8 mouse cellular contexts compared by ENCODE assay signal in genomic region chr2:104095741-104096213, GRCm38 (mm10). TPM values are rescaled to one million over a fixed set of nuclear protein-coding genes. Genes with fewer than 3 reads are reported as not detected.
DNase-seq lines count a peak whose midpoint lies in the region; ATAC-seq lines count a peak whose summit lies in the region.

TSS of gene Cd59a (plus strand) at chr2:104095801.

- H3K9me3 ChIP-seq in intestine, embryonic 14.5 days (ENCODE audit: control insufficient read depth, low read length): no peaks in the 10 kb centered on the region
- H3K9me3 ChIP-seq in megakaryocyte, embryonic 14.5 days: no peaks in the 10 kb centered on the region

- no peaks in the 10 kb centered on the region for H3K36me3 ChIP-seq in intestine, embryonic 14.5 days (ENCODE audit: control insufficient read depth, insufficient read depth, low read length)
- H3K36me3 ChIP-seq in megakaryocyte, embryonic 14.5 days (replicated peaks; ENCODE audit: low read length): no peaks in the 10 kb centered on the region

- intact Hi-C loops in left cerebral cortex, postnatal 10 days (cut with DNase I): no loop called here

- H3K4me1 ChIP-seq in intestine, embryonic 14.5 days (replicated peaks; ENCODE audit: control insufficient read depth, insufficient read depth, low read length): 0 out of 2 replicates have a peak, but pooled peaks cover 3% of the 10 kb centered on the region
- H3K4me1 ChIP-seq in megakaryocyte, embryonic 14.5 days: peaks cover 39% of the 10 kb centered on the region

- peak; percentile 87 for DNase-seq in adrenal gland, adult 8-10 months
- DNase-seq in embryo, embryonic 11.5 days (ENCODE audit: low read depth, low spot score): peak; percentile 70
- peak; percentile 77 for DNase-seq in gastrocnemius, postnatal 25 days
- peak; percentile 90 for DNase-seq in intestine, embryonic 14.5 days (ENCODE audit: low spot score)
- DNase-seq in left cerebral cortex, postnatal 10 days (ENCODE audit: extremely low spot score in 1 of 2, low spot score in 2 of 2): peak; percentile 31 to 83
- DNase-seq in right cerebral cortex, postnatal 25 days: peak; percentile 19

- peak within 1 kb of the TSS; percentile 59 for H3K4me2 ChIP-seq in intestine, embryonic 14.5 days (ENCODE audit: low read length)

- WGBS in intestine, embryonic 14.5 days: 5% methylated on average over 15 of the region's 15 CpGs

- H3K27ac ChIP-seq in intestine, embryonic 14.5 days (ENCODE audit: low read depth): peak within 1 kb of the TSS; percentile 63

- no peaks in the 10 kb centered on the region for H3K27me3 ChIP-seq in intestine, embryonic 14.5 days (replicated peaks; ENCODE audit: control insufficient read depth, insufficient read depth, low read length)
- peaks cover 5% of the 10 kb centered on the region for H3K27me3 ChIP-seq in megakaryocyte, embryonic 14.5 days (replicated peaks)

- peak within 1 kb of the TSS; percentile 41 for H3K9ac ChIP-seq in intestine, embryonic 14.5 days (ENCODE audit: low read length)

- peak within 1 kb of the TSS; percentile 41 for H3K4me3 ChIP-seq in intestine, embryonic 14.5 days (ENCODE audit: low read depth, low read length)
- peak within 1 kb of the TSS; percentile 90 for H3K4me3 ChIP-seq in megakaryocyte, embryonic 14.5 days (replicated peaks)

- peak; percentile 84 for ATAC-seq in intestine, embryonic 14.5 days (replicated peaks; ENCODE audit: low FRiP score, low TSS enrichment, low read depth)
- no peak for ATAC-seq in inflammation-experienced regulatory T-cells, adult 6 months

RNA-seq across cellular contexts. Expression of gene Cd59a, which starts in this region (rescaled TPM):
- total RNA-seq in adrenal gland, adult 8-10 months (2022): 100 to 1,000 TPM in 2 of 4 experiments, 10 to 100 TPM in 2; 91.8 to 151 (median 104) TPM
- 10 to 100 TPM; 16.3 to 22.5 TPM for total RNA-seq in gastrocnemius, postnatal 25 days (2021)
- 27.1 and 28.9 TPM in 2 replicates for polyA plus RNA-seq in intestine, embryonic 14.5 days (2014; fragmentation: Nextera tagmentation; extraction: Ambion mirVana)
- total RNA-seq in left cerebral cortex, postnatal 10 days (2021): 1 to 10 TPM; 2.1 to 3.3 TPM
- polyA plus RNA-seq in megakaryocyte, embryonic 14.5 days (2012; ENCODE audit: insufficient read depth, low replicate concordance): 14.2 TPM in 1 of 2 replicates, not detected in the other
- under 1 TPM in 1 of 3 experiments, not detected in 2; 0.38 TPM for polyA plus RNA-seq in inflammation-experienced regulatory T-cells, adult 6 months (2017; shearing (Covaris generic))

Comparison
In these comparisons a context has a peak if more than half of its experiments do, and no peak if none do; other contexts are left out.
1. DNase-seq: peak in every context shown above with its lines; median percentile 90 in intestine, embryonic 14.5 days; 87 in adrenal gland, adult 8-10 months; 77 in gastrocnemius, postnatal 25 days; 70 in embryo, embryonic 11.5 days; 57 in left cerebral cortex, postnatal 10 days; 19 in right cerebral cortex, postnatal 25 days.